Mouse (Mus musculus) splenic B cell, adult 2 months (primary cell): ENCODE results near the gene Duoxa2.
A peak's percentile ranks its signal among the peaks of the same experiment; 100 is the strongest.

Source experiments
- DNase-seq: peaks from one replicate; pipeline ENCODE4 v3.0.0-alpha.2; 2011; ENCODE audit warnings: low read depth, low spot score
- H3K27me3 ChIP-seq: 2 replicates; pipeline ENCODE4 v1.6.1; 2012; ENCODE audit warnings: mild to moderate bottlenecking, low read length, moderate library complexity, mixed read lengths; ENCODE audit not compliant: control insufficient read depth, poor library complexity, insufficient read depth, severe bottlenecking
- H3K36me3 ChIP-seq: 2 replicates; pipeline ENCODE4 v1.6.1; 2012; ENCODE audit warnings: mild to moderate bottlenecking, low read length, moderate library complexity, mixed read lengths; ENCODE audit not compliant: control insufficient read depth, poor library complexity, insufficient read depth, severe bottlenecking

Gene Duoxa2

DNA sequence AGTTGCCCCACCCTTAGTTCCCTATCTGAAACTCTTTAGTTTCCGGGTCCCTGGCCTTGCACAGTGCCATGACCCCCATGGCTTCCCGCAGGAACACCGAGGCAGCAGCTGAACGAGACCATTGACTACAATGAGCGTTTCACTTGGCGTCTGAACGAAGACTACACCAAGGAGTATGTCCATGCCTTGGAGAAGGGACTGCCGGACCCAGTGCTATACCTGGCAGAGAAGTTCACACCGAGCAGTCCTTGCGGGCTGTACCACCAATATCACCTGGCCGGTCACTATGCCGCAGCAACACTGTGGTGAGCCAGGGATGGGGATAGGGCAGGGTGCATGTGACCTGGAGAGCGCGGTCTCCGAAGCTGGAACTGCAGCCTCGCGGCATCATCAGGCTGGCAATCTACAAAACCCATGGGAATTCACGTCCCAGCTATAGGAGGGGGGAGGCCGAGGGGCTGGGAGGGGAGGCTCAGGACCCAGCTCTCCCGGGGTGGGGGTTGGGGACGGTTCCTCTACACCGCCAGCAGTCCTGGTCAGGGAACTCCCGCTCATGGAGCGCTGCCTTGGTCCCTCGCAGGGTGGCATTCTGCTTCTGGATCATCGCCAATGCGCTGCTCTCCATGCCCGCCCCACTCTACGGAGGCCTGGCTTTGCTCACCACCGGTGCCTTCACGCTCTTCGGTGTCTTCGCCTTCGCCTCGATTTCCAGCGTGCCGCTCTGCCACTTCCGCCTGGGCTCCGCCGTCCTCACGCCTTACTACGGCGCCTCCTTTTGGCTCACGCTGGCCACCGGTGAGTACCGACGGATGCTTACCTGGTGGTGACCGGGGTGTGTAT, 2.6 kb downstream of the Duoxa2 start:
- peak; percentile 48 for DNase-seq
- H3K27me3 ChIP-seq: peaks cover 2% of the 10 kb centered on the region; the same call in 1 of the 2 replicates
- no peaks in the 10 kb centered on the region for H3K36me3 ChIP-seq

DNA sequence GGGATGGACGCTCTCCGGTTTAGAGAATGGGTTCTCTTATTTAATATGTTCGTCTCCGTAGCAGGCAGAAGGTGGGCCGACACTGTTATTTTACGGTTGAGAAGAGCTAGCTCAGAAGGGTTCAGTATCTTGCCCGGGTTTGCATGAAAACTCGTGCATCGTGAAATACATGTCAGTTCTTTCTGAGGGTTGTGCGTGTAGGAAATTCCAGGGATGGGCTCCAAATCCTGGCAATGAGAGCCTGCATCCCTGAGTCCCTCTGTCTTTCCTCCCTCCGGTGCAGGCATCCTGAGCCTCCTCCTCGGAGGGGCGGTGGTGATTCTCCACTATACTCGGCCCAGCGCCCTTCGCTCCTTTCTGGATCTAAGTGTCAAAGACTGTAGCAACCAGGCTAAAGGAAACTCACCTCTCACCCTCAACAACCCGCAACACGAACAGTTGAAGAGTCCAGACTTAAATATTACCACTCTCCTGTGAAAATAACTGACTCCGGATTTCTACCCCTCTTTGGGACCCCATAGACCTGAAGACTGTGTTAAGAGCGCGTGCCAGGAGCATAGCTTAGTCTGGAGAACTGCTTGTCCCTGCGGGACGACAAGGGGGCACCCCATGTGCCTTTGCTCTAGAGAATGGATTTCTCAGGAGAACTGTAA, 3.3 kb downstream of the Duoxa2 start:
- H3K27me3 ChIP-seq: peaks cover 2% of the 10 kb centered on the region; the same call in 1 of the 2 replicates
- no peaks in the 10 kb centered on the region for H3K36me3 ChIP-seq
- peak; percentile 5 for DNase-seq

DNA sequence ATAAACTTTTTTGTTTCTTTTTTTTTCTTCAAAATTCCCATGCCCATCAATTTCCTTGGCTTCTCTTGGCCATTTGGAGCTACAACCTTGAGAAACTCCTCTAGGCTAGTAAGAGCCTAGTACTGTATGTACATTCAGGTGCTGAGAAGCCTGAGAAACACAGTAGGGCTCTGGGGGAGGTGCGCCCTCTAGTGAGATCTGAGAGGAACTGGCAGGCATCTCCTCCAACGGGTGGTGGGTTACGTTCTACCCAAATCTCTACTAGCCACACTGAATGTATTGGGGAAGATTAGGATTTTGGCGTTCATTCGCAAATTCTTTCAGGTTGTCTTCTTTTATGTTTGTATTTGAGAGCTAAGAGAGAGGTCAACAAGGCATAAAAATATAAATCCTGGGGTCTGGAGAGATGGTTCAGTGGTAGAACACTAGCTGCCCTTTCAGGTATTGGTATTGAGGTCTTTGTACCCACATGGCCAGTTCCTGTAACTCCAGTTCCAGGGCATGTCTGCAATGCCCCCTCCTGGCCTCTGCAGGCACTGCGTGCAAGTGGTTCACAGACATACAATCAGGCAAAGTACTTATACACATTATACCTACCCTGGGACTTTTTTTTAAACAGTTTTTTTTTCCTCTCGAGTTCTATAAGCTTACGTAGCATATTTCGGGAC, 4.0 kb downstream of the Duoxa2 start:
- Histone ChIP-seq H3K36me3 (no peaks in the 10 kb centered on the region), H3K27me3 (peaks cover 2% of the 10 kb centered on the region; the same call in 1 of the 2 replicates)
- peak; percentile 83 for DNase-seq

DNA sequence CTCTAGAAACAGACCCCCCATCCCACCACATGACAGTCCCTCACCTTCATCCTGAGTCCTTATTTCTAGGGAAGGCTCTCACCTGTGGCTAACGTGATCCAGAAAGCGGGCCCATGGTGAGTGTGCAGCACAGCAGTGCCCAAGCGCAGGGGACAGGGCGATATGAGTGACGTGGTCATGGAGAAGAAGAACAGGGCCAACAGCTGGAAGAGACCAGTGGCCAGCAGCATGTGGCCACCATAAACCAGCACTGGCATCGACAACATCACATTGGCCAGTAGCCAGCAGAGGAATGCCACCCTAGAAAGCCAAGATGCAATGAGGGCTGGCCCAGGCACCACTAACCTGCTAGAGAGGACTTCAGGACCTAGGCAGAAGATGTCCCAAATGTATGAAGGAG, 5.8 kb downstream of the Duoxa2 start:
- no peaks in the 10 kb centered on the region for H3K36me3 ChIP-seq
- no peak for DNase-seq
- peaks cover 1% of the 10 kb centered on the region; the same call in 1 of the 2 replicates for H3K27me3 ChIP-seq

DNA sequence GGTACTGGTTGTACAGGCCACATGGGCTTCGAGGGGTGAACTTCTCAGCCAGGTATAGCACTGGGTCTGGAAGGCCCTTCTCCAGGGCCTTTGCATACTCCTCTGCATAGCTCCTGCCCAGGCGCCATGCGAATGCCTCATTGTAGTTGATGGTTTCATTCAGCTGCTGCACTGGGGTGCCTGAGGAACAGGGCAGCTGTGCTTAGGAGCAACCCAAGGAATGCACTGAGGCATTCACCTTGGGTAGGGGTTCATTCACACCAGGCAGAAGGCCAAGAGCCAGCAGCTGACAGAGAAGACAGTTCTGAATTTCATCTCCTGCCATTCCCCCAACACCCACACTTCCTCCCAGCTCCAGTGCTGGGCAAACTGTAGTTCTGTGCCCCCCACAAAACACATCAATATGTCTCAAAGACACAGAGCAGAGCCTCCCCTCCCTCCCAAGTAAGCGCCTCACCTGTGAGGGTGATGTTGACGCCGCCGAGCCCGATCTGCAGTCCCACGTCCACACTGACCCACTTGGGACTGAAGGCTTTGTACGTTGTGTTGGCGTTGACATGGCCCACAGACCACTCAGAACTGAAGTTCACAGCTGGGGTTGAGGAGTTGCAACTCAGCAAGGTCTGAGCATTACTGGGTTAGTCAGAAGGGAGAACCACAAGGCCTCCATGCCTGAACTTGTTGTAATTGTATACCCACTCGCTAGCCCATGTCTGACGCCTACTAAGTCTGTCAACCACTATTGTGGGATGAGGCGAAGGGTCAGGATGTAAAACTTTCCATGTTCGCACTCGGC, 6.6 kb downstream of the Duoxa2 start:
- DNase-seq: no peak
- no peaks in the 10 kb centered on the region for H3K36me3 ChIP-seq
- no peaks in the 10 kb centered on the region; the same call in 1 of the 2 replicates for H3K27me3 ChIP-seq

DNA sequence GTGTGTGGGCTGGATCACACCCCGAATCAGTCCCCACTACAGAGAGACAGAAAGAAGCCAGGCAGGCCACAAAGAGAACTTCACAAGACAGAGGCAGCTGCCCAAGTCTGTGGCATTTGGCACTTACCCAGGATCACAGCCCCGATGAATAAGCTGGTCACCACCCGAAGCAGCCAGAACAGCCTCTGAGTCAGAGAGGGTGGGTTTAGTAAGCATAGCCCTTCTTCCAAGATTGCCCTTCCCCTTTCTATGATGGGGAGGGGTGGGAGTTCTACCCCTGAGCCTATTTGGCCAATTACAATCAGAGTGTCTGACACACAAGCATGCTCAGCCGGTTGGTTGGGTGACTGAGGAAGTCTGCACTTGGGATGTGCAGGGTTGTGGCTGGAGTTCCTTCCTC, 7.5 kb downstream of the Duoxa2 start:
- Histone ChIP-seq H3K36me3 (no peaks in the 10 kb centered on the region), H3K27me3 (no peaks in the 10 kb centered on the region; the same call in 1 of the 2 replicates)
- DNase-seq: no peak

DNA sequence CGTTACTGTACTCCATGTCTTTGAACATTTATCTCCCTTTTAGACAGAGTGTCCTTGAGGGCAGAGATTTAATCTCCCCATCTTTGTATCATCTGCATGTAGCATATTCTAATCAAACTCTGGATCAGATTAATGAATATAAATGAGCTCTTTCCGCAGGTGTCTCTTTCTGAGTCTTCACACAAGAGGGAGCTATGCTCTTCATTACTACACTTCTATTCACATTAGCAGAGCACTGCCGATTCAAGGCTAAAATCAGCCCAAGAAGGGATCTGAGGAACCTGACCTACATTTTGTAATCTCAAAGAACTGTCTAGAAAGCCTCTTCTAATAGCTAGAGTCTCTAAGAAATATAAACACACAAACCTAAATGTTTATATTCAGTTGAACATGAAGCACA, 10.9 kb downstream of the Duoxa2 start:
- no peaks in the 10 kb centered on the region for H3K36me3 ChIP-seq
- no peaks in the 10 kb centered on the region; the same call in 1 of the 2 replicates for H3K27me3 ChIP-seq
- no peak for DNase-seq

DNA sequence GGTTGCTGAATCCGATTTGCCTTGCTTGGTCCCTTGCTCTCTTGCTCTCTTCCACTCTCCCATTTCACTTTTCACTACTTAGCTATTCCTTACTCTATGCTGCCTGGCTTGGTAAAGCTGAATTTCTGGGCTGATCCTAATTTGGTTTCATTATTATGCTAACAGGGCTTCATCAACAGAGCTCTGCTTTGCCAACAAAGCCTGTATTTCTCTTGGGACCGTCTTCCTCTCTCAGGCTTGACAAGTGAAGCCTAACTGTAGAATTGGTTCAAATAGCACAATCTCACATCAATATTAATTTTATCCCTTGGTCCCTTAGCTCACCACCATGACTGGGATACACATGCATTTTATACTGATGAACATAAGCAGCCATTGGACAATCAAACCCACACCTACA, 12.9 kb downstream of the Duoxa2 start:
- Histone ChIP-seq H3K27me3 (no peaks in the 10 kb centered on the region; the same call in 1 of the 2 replicates), H3K36me3 (no peaks in the 10 kb centered on the region)
- DNase-seq: no peak

DNA sequence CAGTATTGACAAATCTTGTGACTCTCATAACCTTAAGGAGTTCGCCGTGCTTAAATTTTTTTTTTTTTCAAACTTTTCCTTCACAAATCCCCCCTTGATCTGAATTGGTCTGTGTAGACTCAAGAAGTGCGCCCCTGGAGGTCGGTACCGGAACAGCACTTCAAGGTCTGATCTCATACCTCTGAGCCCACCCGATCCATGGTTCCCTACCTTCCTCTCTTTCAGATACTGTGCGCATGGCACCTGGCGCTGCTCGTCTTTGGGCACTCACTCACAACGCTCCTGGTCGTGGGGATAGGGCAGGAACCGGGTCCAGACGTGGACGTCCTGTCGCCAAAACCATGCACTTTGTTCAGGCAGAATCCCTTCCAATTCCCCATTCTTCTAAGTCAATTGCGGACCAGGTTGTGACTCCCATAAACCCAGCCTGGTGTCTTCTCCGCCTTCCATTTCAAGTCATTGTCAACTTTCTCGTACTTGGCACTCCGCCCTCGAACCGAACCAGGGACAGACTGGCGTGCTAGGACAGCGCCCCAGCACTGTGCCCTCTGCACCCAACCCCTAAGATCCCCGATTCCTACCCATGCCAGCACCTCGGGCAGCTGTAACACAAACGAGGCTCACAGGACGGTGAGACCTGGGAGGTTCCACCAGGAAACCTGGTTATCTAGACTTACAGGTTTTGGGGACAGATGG, 14.2 kb downstream of the Duoxa2 start:
- peak; percentile 75 for DNase-seq
- Histone ChIP-seq H3K36me3 (no peaks in the 10 kb centered on the region), H3K27me3 (no peaks in the 10 kb centered on the region)

DNA sequence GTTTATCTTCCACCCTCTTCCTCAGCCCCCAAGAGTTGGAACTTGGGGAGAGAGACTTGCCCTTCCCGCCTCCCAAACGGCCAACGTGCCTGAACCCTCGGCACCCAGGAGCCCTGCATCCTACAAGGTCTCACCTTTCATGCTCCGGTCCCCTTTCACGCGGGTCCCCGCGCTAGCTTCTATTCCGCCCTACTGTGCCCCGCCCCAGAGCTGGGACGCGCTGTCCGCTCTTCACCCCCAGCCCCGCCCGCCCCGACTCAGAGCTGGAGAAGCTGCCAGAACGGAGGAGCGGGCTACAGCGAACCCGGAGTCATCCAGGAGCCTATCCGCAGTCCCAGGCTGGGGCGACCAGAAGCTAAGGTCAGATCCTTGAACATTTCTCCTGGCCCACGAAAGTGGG, 14.8 kb downstream of the Duoxa2 start, which contains the start of gene Duoxa1:
Gene Duoxa1, minus strand, starts transcription at position 195 of the 400 bp plus-strand sequence.
- no peak for DNase-seq
- H3K36me3 ChIP-seq: no peaks in the 10 kb centered on the region
- no peaks in the 10 kb centered on the region for H3K27me3 ChIP-seq

DNA sequence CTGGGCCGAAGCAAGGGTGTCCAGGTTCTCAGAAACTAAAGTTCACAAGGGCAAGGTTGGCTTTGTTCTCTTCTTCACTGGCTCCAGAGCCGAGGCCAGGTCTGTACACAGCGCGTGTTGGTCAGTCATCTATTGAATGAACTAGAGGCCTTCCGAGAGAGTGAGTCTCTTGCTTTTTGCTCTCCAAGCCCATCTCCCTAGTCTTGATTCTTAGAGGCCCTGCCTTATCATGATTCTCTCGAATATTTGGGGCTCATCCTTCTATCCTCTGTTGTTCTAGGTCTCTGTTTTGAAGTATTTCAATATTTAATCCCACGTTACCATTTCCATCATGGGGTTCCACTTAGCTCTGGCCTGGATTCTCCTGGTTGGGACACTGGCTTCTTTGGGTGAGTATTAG, 16.7 kb downstream of the Duoxa2 start, which contains the start of gene Duox1:
Gene Duox1, plus strand, starts transcription at position 301 of the 400 bp plus-strand sequence.
- no peaks in the 10 kb centered on the region for H3K27me3 ChIP-seq
- no peaks in the 10 kb centered on the region for H3K36me3 ChIP-seq
- no peak for DNase-seq

DNA sequence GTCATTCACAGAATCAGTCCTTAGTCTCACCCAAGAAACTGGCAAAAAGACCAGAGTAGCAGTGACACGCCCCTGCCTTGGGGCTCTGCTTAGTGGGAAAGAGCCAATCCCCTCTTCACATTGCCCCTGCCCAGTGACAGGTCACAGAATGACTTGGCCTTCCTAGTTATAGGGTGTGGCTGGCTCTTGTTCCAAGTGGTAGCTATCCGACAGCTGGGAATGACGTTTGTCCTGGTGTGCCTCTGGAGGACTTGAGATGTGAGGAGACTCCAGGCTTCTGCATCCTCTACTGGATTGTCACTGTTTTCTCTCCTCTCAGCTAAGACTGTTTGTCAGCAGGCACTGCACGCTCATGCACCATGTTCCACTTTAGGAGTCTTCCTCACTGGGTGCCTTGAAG, 18.7 kb downstream of the Duoxa2 start:
- Histone ChIP-seq H3K36me3 (no peaks in the 10 kb centered on the region), H3K27me3 (no peaks in the 10 kb centered on the region; the same call in 1 of the 2 replicates)
- no peak for DNase-seq

DNA sequence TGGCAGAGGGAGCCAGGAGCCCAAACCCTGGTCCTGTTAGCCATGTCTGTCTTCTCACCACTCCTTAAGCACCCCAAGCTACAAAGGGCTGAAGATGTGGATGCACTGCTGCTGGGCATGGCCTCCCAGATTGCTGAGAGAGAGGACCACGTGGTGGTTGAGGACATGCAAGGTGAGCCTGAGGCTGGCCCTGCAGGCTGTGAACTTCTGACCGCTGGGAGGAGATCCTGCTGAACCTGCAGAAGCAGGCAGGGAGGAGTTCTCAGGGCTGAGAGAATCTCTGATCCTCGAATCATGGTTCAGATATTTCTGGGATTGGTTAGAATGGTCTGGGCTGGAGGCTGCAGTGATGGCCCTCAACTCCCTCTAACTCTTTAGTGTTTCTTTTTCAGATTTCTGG, 25.3 kb downstream of the Duoxa2 start:
- no peak for DNase-seq
- no peaks in the 10 kb centered on the region for H3K36me3 ChIP-seq

DNA sequence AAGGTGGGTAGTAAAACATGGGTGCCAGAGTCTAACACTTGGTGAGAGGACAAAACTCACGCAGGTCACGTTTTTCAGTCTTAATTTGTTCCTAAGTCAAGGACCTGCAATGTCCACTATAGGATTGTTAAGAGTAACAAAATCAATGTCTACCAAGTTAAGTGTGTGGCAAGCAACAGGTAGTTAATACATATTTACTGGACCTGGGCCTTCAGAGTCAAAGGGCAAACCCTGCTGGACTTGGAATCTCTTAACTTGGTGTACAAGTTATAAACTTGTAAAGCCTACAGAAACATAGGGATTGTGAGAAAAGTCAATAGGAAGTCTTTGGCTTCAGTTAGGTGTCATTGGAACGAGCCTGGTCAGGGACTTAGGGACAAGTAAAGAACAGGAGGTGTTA, 25.9 kb downstream of the Duoxa2 start:
- DNase-seq: no peak
- H3K27me3 ChIP-seq: no peaks in the 10 kb centered on the region; the same call in none of the 2 replicates
- H3K36me3 ChIP-seq: no peaks in the 10 kb centered on the region

More for the DNA sequence above, 25.3 kb downstream of the Duoxa2 start:
- H3K27me3 ChIP-seq: no peaks in the 10 kb centered on the region; the same call in none of the 2 replicates
